Mouse (Mus musculus): ENCODE results near the gene Ksr1. TPM values are rescaled to one million over a fixed set of nuclear protein-coding genes. Genes with fewer than 3 reads are reported as not detected.

Ksr1 gene
- polyA plus RNA-seq, 1 experiment, result 106 TPM

- H3K27ac ChIP-seq (ENCODE audit: insufficient read depth, low read depth, low read length), result no peak overlapping the region
- peaks cover 10% of the 10 kb centered on the region; the same call in 1 of the 2 replicates for H3K4me1 ChIP-seq (ENCODE audit: control insufficient read depth, insufficient read depth, insufficient read length, low read length)
- WGBS, result 49% methylated on average over 4 of the region's 4 CpGs
- H3K36me3 ChIP-seq (ENCODE audit: control insufficient read depth, insufficient read depth, low read length), result peaks cover 3% of the 10 kb centered on the region; the same call in 1 of the 2 replicates
- H3K27me3 ChIP-seq (ENCODE audit: control insufficient read depth, insufficient read depth, low read length), result no peaks in the 10 kb centered on the region
- H3K4me3 ChIP-seq (ENCODE audit: low read depth, low read length), result no peak overlapping the region
- no peak for TF ChIP-seq CTCF (IDR thresholded peaks at IDR 0.05; ENCODE audit: extremely low read depth, insufficient read length, insufficient replicate concordance, low read depth, low read length)
- no peak for TF ChIP-seq POLR2A (IDR thresholded peaks at IDR 0.05; ENCODE audit: low read depth, low read length)
Observed at GRCm38 (mm10) chr11:79056891-79057290, 89.3 kb downstream of the Ksr1 start.

GRCm38 (mm10) chr11:79056027-79056426 is 90.2 kb downstream of the Ksr1 start:
- Histone ChIP-seq H3K36me3 (ENCODE audit: control insufficient read depth, insufficient read depth, low read length) (peaks cover 8% of the 10 kb centered on the region; the same call in 1 of the 2 replicates), H3K27ac (ENCODE audit: insufficient read depth, low read depth, low read length) (no peak overlapping the region), H3K4me1 (ENCODE audit: control insufficient read depth, insufficient read depth, insufficient read length, low read length) (peaks cover 10% of the 10 kb centered on the region; the same call in 1 of the 2 replicates), H3K27me3 (ENCODE audit: control insufficient read depth, insufficient read depth, low read length) (no peaks in the 10 kb centered on the region), H3K4me3 (ENCODE audit: low read depth, low read length) (no peak overlapping the region)
- WGBS, result 46% methylated on average over 2 of the region's 2 CpGs
- TF ChIP-seq CTCF (IDR thresholded peaks at IDR 0.05; ENCODE audit: extremely low read depth, insufficient read length, insufficient replicate concordance, low read depth, low read length) (no peak), POLR2A (IDR thresholded peaks at IDR 0.05; ENCODE audit: low read depth, low read length) (no peak)

GRCm38 (mm10) chr11:79055161-79055560 is 91.0 kb downstream of the Ksr1 start:
- no peak for TF ChIP-seq CTCF (IDR thresholded peaks at IDR 0.05; ENCODE audit: extremely low read depth, insufficient read length, insufficient replicate concordance, low read depth, low read length)
- no peak for TF ChIP-seq POLR2A (IDR thresholded peaks at IDR 0.05; ENCODE audit: low read depth, low read length)
- no peak overlapping the region for H3K27ac ChIP-seq (ENCODE audit: insufficient read depth, low read depth, low read length)

GRCm38 (mm10) chr11:79054161-79055152 is 91.8 kb downstream of the Ksr1 start:
- Histone ChIP-seq H3K27ac (ENCODE audit: insufficient read depth, low read depth, low read length) (no peak overlapping the region), H3K4me1 (ENCODE audit: control insufficient read depth, insufficient read depth, insufficient read length, low read length) (peaks cover 5% of the 10 kb centered on the region; the same call in 1 of the 2 replicates), H3K36me3 (ENCODE audit: control insufficient read depth, insufficient read depth, low read length) (peaks cover 6% of the 10 kb centered on the region; the same call in 1 of the 2 replicates), H3K27me3 (ENCODE audit: control insufficient read depth, insufficient read depth, low read length) (no peaks in the 10 kb centered on the region), H3K4me3 (ENCODE audit: low read depth, low read length) (no peak overlapping the region)
- WGBS, result 86% methylated on average over 9 of the region's 9 CpGs
- TF ChIP-seq POLR2A (IDR thresholded peaks at IDR 0.05; ENCODE audit: low read depth, low read length), result no peak
- TF ChIP-seq CTCF (IDR thresholded peaks at IDR 0.05; ENCODE audit: extremely low read depth, insufficient read length, insufficient replicate concordance, low read depth, low read length), result no peak

More at GRCm38 (mm10) chr11:79055161-79055560, 91.0 kb downstream of the Ksr1 start:
- Histone ChIP-seq H3K4me3 (ENCODE audit: low read depth, low read length) (no peak overlapping the region), H3K4me1 (ENCODE audit: control insufficient read depth, insufficient read depth, insufficient read length, low read length) (peaks cover 10% of the 10 kb centered on the region; the same call in 1 of the 2 replicates), H3K27me3 (ENCODE audit: control insufficient read depth, insufficient read depth, low read length) (no peaks in the 10 kb centered on the region), H3K36me3 (ENCODE audit: control insufficient read depth, insufficient read depth, low read length) (peaks cover 8% of the 10 kb centered on the region; the same call in 1 of the 2 replicates)
- WGBS, result 91% methylated on average over 8 of the region's 8 CpGs

- no peak overlapping the region for H3K27ac ChIP-seq (ENCODE audit: insufficient read depth, low read depth, low read length)
- no peak overlapping the region for H3K4me3 ChIP-seq (ENCODE audit: low read depth, low read length)
- H3K4me1 ChIP-seq (ENCODE audit: control insufficient read depth, insufficient read depth, insufficient read length, low read length), result peaks cover 2% of the 10 kb centered on the region; the same call in 1 of the 2 replicates
- TF ChIP-seq CTCF (IDR thresholded peaks at IDR 0.05; ENCODE audit: extremely low read depth, insufficient read length, insufficient replicate concordance, low read depth, low read length) (no peak), POLR2A (IDR thresholded peaks at IDR 0.05; ENCODE audit: low read depth, low read length) (no peak)
- H3K27me3 ChIP-seq (ENCODE audit: control insufficient read depth, insufficient read depth, low read length), result no peaks in the 10 kb centered on the region
- peaks cover 10% of the 10 kb centered on the region for H3K36me3 ChIP-seq (ENCODE audit: control insufficient read depth, insufficient read depth, low read length)
Observed at GRCm38 (mm10) chr11:79053437-79053836, 92.8 kb downstream of the Ksr1 start.

GRCm38 (mm10) chr11:79052769-79053168 is 93.4 kb downstream of the Ksr1 start:
- TF ChIP-seq CTCF (IDR thresholded peaks at IDR 0.05; ENCODE audit: extremely low read depth, insufficient read length, insufficient replicate concordance, low read depth, low read length), result no peak
- TF ChIP-seq POLR2A (IDR thresholded peaks at IDR 0.05; ENCODE audit: low read depth, low read length), result no peak
- Histone ChIP-seq H3K27ac (ENCODE audit: insufficient read depth, low read depth, low read length) (no peak overlapping the region), H3K27me3 (ENCODE audit: control insufficient read depth, insufficient read depth, low read length) (no peaks in the 10 kb centered on the region), H3K36me3 (ENCODE audit: control insufficient read depth, insufficient read depth, low read length) (peaks cover 10% of the 10 kb centered on the region), H3K4me1 (ENCODE audit: control insufficient read depth, insufficient read depth, insufficient read length, low read length) (no peaks in the 10 kb centered on the region; the same call in 1 of the 2 replicates), H3K4me3 (ENCODE audit: low read depth, low read length) (no peak overlapping the region)
- 81% methylated on average over 6 of the region's 6 CpGs for WGBS

GRCm38 (mm10) chr11:79051522-79051921 is 94.7 kb downstream of the Ksr1 start:
- H3K27ac ChIP-seq (ENCODE audit: insufficient read depth, low read depth, low read length), result no peak overlapping the region
- H3K27me3 ChIP-seq (ENCODE audit: control insufficient read depth, insufficient read depth, low read length), result no peaks in the 10 kb centered on the region
- peaks cover 17% of the 10 kb centered on the region for H3K36me3 ChIP-seq (ENCODE audit: control insufficient read depth, insufficient read depth, low read length)
- H3K4me3 ChIP-seq (ENCODE audit: low read depth, low read length), result no peak overlapping the region
- no peaks in the 10 kb centered on the region; the same call in none of the 2 replicates for H3K4me1 ChIP-seq (ENCODE audit: control insufficient read depth, insufficient read depth, insufficient read length, low read length)
- TF ChIP-seq POLR2A (IDR thresholded peaks at IDR 0.05; ENCODE audit: low read depth, low read length) (no peak), CTCF (IDR thresholded peaks at IDR 0.05; ENCODE audit: extremely low read depth, insufficient read length, insufficient replicate concordance, low read depth, low read length) (no peak)
- WGBS, result 79% methylated on average over 9 of the region's 9 CpGs
